Mouse (Mus musculus): ENCODE results near the gene Fcf1.

Gene Fcf1

GRCm38 (mm10) chr12:84970428-84971096, at the start of gene Fcf1, which contains the start of gene Arel1:
TSS of gene Fcf1 (plus strand) at chr12:84970897.
TSS of gene Arel1 (minus strand) at chr12:84970900.
- peak; percentile 74 for DNase-seq (ENCODE audit: extremely low read depth, insufficient read length, low spot score)

GRCm38 (mm10) chr12:84921881-84922419, 48.7 kb upstream of the Fcf1 start:
- DNase-seq (ENCODE audit: extremely low read depth, insufficient read length, low spot score) = no peak

- no peak for DNase-seq (ENCODE audit: extremely low read depth, insufficient read length, low spot score)
These were observed 46.4 kb upstream of the Fcf1 start for GRCm38 (mm10) chr12:84924324-84924723.

GRCm38 (mm10) chr12:84926542-84926941, 44.2 kb upstream of the Fcf1 start:
- peak; percentile 52 for DNase-seq (ENCODE audit: extremely low read depth, insufficient read length, low spot score)

GRCm38 (mm10) chr12:84932210-84932609, 38.5 kb upstream of the Fcf1 start:
- no peak for DNase-seq (ENCODE audit: extremely low read depth, insufficient read length, low spot score)

- DNase-seq (ENCODE audit: extremely low read depth, insufficient read length, low spot score) = no peak
These were observed 35.4 kb upstream of the Fcf1 start for GRCm38 (mm10) chr12:84935343-84935742.

- no peak for DNase-seq (ENCODE audit: extremely low read depth, insufficient read length, low spot score)
These were observed 31.6 kb upstream of the Fcf1 start for GRCm38 (mm10) chr12:84939117-84939516.

- DNase-seq (ENCODE audit: extremely low read depth, insufficient read length, low spot score) = no peak
These were observed 30.4 kb upstream of the Fcf1 start for GRCm38 (mm10) chr12:84940343-84940742.

GRCm38 (mm10) chr12:84941717-84942116, 29.0 kb upstream of the Fcf1 start:
- DNase-seq (ENCODE audit: extremely low read depth, insufficient read length, low spot score) = no peak

GRCm38 (mm10) chr12:84943006-84943952, 27.4 kb upstream of the Fcf1 start:
- no peak for DNase-seq (ENCODE audit: extremely low read depth, insufficient read length, low spot score)

GRCm38 (mm10) chr12:84944150-84944812, 26.4 kb upstream of the Fcf1 start:
- DNase-seq (ENCODE audit: extremely low read depth, insufficient read length, low spot score) = no peak

GRCm38 (mm10) chr12:84944813-84945553, 25.7 kb upstream of the Fcf1 start:
- no peak for DNase-seq (ENCODE audit: extremely low read depth, insufficient read length, low spot score)

GRCm38 (mm10) chr12:84947894-84948583, 22.7 kb upstream of the Fcf1 start:
- no peak for DNase-seq (ENCODE audit: extremely low read depth, insufficient read length, low spot score)

GRCm38 (mm10) chr12:84948584-84949285, 22.0 kb upstream of the Fcf1 start:
- DNase-seq (ENCODE audit: extremely low read depth, insufficient read length, low spot score) = no peak

- no peak for DNase-seq (ENCODE audit: extremely low read depth, insufficient read length, low spot score)
These were observed 19.9 kb upstream of the Fcf1 start for GRCm38 (mm10) chr12:84950763-84951162.

GRCm38 (mm10) chr12:84951531-84951930, 19.2 kb upstream of the Fcf1 start:
- no peak for DNase-seq (ENCODE audit: extremely low read depth, insufficient read length, low spot score)

- DNase-seq (ENCODE audit: extremely low read depth, insufficient read length, low spot score) = no peak
These were observed 18.3 kb upstream of the Fcf1 start for GRCm38 (mm10) chr12:84952351-84952750.

GRCm38 (mm10) chr12:84956317-84956716, 14.4 kb upstream of the Fcf1 start:
- no peak for DNase-seq (ENCODE audit: extremely low read depth, insufficient read length, low spot score)

GRCm38 (mm10) chr12:84958794-84959356, 11.8 kb upstream of the Fcf1 start:
- no peak for DNase-seq (ENCODE audit: extremely low read depth, insufficient read length, low spot score)
